Mouse (Mus musculus) embryo, embryonic 9.5 days (tissue): ENCODE measurements around the gene Kcna3.

Source experiments
- DNase-seq: peaks from one replicate; pipeline ENCODE4 v3.0.0-alpha.2; 2017; ENCODE audit errors: extremely low spot score

Gene Kcna3

GRCm38 (mm10) chr3:107065510-107066095, 29.6 kb downstream of the Kcna3 start:
- no peak for DNase-seq

- no peak for DNase-seq
Observed at GRCm38 (mm10) chr3:107066165-107066850, 30.3 kb downstream of the Kcna3 start.

GRCm38 (mm10) chr3:107067245-107067644, 31.3 kb downstream of the Kcna3 start:
- DNase-seq = no peak

- DNase-seq = no peak
Observed at GRCm38 (mm10) chr3:107073863-107074262, 37.9 kb downstream of the Kcna3 start.

GRCm38 (mm10) chr3:107075705-107076104, 39.7 kb downstream of the Kcna3 start:
- DNase-seq = no peak

- peak; percentile 6 for DNase-seq
Observed at GRCm38 (mm10) chr3:107076658-107077057, 40.7 kb downstream of the Kcna3 start.

- DNase-seq = no peak
Observed at GRCm38 (mm10) chr3:107077101-107077500, 41.1 kb downstream of the Kcna3 start.

GRCm38 (mm10) chr3:107080803-107081202, 44.8 kb downstream of the Kcna3 start:
- DNase-seq = no peak

- peak; percentile 15 for DNase-seq
Observed at GRCm38 (mm10) chr3:107081227-107081626, 45.3 kb downstream of the Kcna3 start.

- DNase-seq = no peak
Observed at GRCm38 (mm10) chr3:107084586-107084985, 48.6 kb downstream of the Kcna3 start.

- no peak for DNase-seq
Observed at GRCm38 (mm10) chr3:107087410-107087809, 51.4 kb downstream of the Kcna3 start.
